Mouse (Mus musculus) central nervous system, embryonic 18 days (tissue): ENCODE measurements around the gene E2f1. TPM values are rescaled to one million over a fixed set of nuclear protein-coding genes. Genes with fewer than 3 reads are reported as not detected.

Experiments
- polyA plus RNA-seq: library from polyadenylated mRNA; depleted of rRNA; stranded (reverse); fragments of >200 nt; gene quantifications from 2 replicates; pipeline ENCODE4 v1.2.3, GENCODE M21; 2012; rRNA removed

Gene E2f1
- polyA plus RNA-seq: 7.7 and 7.9 TPM in 2 replicates

GRCm38 (mm10) chr2:154569836-154570286 is at the start of gene E2f1:
Gene E2f1 (minus strand): TSS chr2:154569892.

GRCm38 (mm10) chr2:154613118-154614115 is 43.7 kb upstream of the E2f1 start, which contains the start of the genes Zfp341 and 4930519P11Rik:
Gene Zfp341 (plus strand): TSS chr2:154613297.
Gene 4930519P11Rik (minus strand): TSS chr2:154613437.

GRCm38 (mm10) chr2:154603638-154604153 is 34.0 kb upstream of the E2f1 start, which contains the start of gene Pxmp4:
Gene Pxmp4 (minus strand): TSS chr2:154603708.

GRCm38 (mm10) chr2:154558264-154559039 is 11.2 kb downstream of the E2f1 start, which contains the start of gene Necab3:
Gene Necab3 (minus strand): TSS chr2:154558890.

GRCm38 (mm10) chr2:154551476-154551875 is 18.2 kb downstream of the E2f1 start, which contains the start of gene Actl10:
Gene Actl10 (plus strand): TSS chr2:154551776.

GRCm38 (mm10) chr2:154546711-154547110 is 23.0 kb downstream of the E2f1 start, which contains the start of gene 1700003F12Rik:
Gene 1700003F12Rik (plus strand): TSS chr2:154547085.

Other genes with a start within 250 kb of the E2f1 start
- 10.2 and 15.0 TPM in 2 replicates for gene Cdk5rap1, start 196.9 kb downstream of the E2f1 start, polyA plus RNA-seq
- gene Snta1, start 161.8 kb downstream of the E2f1 start, polyA plus RNA-seq: 16.4 and 17.5 TPM in 2 replicates
- 34.5 and 35.3 TPM in 2 replicates for gene Cbfa2t2, start 133.4 kb downstream of the E2f1 start, polyA plus RNA-seq
- gene 1700003F12Rik, start 22.8 kb downstream of the E2f1 start, polyA plus RNA-seq: 1.4 and 1.5 TPM in 2 replicates
- gene Actl10, start 18.1 kb downstream of the E2f1 start, polyA plus RNA-seq: 0.08 and 0.18 TPM in 2 replicates
- 15.2 and 18.6 TPM in 2 replicates for gene Necab3, start 11.0 kb downstream of the E2f1 start, polyA plus RNA-seq
- 12.8 and 13.0 TPM in 2 replicates for gene Pxmp4, start 33.8 kb upstream of the E2f1 start, polyA plus RNA-seq
- 16.1 and 18.0 TPM in 2 replicates for gene Zfp341, start 43.4 kb upstream of the E2f1 start, polyA plus RNA-seq
- 0.19 and 0.41 TPM in 2 replicates for gene 4930519P11Rik, start 43.5 kb upstream of the E2f1 start, polyA plus RNA-seq
- gene Chmp4b, start 81.8 kb upstream of the E2f1 start, polyA plus RNA-seq: 255 and 259 TPM in 2 replicates
- not detected in 2 replicates for gene Gm14214, start 200.1 kb upstream of the E2f1 start, polyA plus RNA-seq
- gene Raly, start 221.2 kb upstream of the E2f1 start, polyA plus RNA-seq: 245 and 247 TPM in 2 replicates
- 3.9 and 5.1 TPM in 2 replicates for gene a, start 221.5 kb upstream of the E2f1 start, polyA plus RNA-seq